Mouse (Mus musculus) stomach, postnatal 0 days (tissue): Measurements from ENCODE around the gene Gm44511. TPM values are rescaled to one million over a fixed set of nuclear protein-coding genes. Genes with fewer than 3 reads are reported as not detected.
A peak's percentile ranks its signal among the peaks of the same experiment; 100 is the strongest.

Source experiments
- ATAC-seq: fragments of 200-750 bp; cut with Nextera tagmentation; 2 replicates; pipeline ENCODE4 v1.8.0; 2017; ENCODE audit not compliant: low FRiP score, low TSS enrichment
- DNase-seq: peaks from one replicate; pipeline ENCODE4 v3.0.0-alpha.2; 2016; ENCODE audit warnings: low spot score
- H3K27ac ChIP-seq: fragments of 300-500 bp; sonication (generic); replicated peaks from 2 replicates; pipeline ENCODE4 v1.5.1; 2014; ENCODE audit warnings: mild to moderate bottlenecking, control low read depth
- H3K27me3 ChIP-seq: fragments of 300-500 bp; sonication (generic); 2 replicates; pipeline ENCODE4 v1.6.1; 2014; ENCODE audit warnings: low read length; ENCODE audit not compliant: control insufficient read depth, insufficient read depth
- H3K36me3 ChIP-seq: fragments of 300-500 bp; sonication (generic); 2 replicates; pipeline ENCODE4 v1.6.1; 2014; ENCODE audit warnings: low read length, mixed read lengths; ENCODE audit not compliant: control insufficient read depth, insufficient read depth
- H3K4me1 ChIP-seq: fragments of 300-500 bp; sonication (generic); replicated peaks from 2 replicates; pipeline ENCODE4 v1.6.1; 2014; ENCODE audit warnings: antibody characterized with exemption; ENCODE audit not compliant: control insufficient read depth, insufficient read depth
- H3K4me2 ChIP-seq: fragments of 300-500 bp; sonication (generic); replicated peaks from 2 replicates; pipeline ENCODE4 v1.6.1; 2014; ENCODE audit warnings: low read depth, mild to moderate bottlenecking, control low read depth, moderate library complexity
- H3K4me3 ChIP-seq: fragments of 300-500 bp; sonication (generic); 2 replicates; pipeline ENCODE4 v1.5.1; 2014; ENCODE audit warnings: low read depth, low read length, control low read depth
- H3K9ac ChIP-seq: fragments of 300-500 bp; sonication (generic); 2 replicates; pipeline ENCODE4 v1.6.1; 2014; ENCODE audit warnings: mild to moderate bottlenecking, low read length, control low read depth, mixed read lengths
- H3K9me3 ChIP-seq: fragments of 300-500 bp; sonication (generic); 2 replicates; pipeline ENCODE4 v1.6.1; 2016; ENCODE audit warnings: low read length; ENCODE audit not compliant: control insufficient read depth
- CTCF ChIP-seq: IDR thresholded peaks from 2 replicates; pipeline ENCODE4 v1.5.1; 2016; ENCODE audit warnings: antibody characterized with exemption, low read depth, mild to moderate bottlenecking, moderate library complexity
- EP300 ChIP-seq: optimal IDR thresholded peaks from 2 replicates; pipeline ENCODE3; 2016; ENCODE audit warnings: antibody characterized with exemption
- WGBS: fragments of 180-500 bp; shearing (Covaris S2); extraction: QIAGEN DNeasy Blood & Tissue Kit; methylation state at CpG from one replicate; pipeline ENCODE4 v1.1.7; 2014; 5-methylcytosine and 5-hydroxymethylcytosine counted together
- polyA plus RNA-seq: library from polyadenylated mRNA; unstranded; fragments of >200 nt; fragmentation: Nextera tagmentation; extraction: Ambion mirVana; gene quantifications from 2 replicates; pipeline ENCODE4 v1.2.1, GENCODE M21; 2015

Gm44511 gene
- polyA plus RNA-seq, 1 experiment from 2014 or later = not detected

DNA sequence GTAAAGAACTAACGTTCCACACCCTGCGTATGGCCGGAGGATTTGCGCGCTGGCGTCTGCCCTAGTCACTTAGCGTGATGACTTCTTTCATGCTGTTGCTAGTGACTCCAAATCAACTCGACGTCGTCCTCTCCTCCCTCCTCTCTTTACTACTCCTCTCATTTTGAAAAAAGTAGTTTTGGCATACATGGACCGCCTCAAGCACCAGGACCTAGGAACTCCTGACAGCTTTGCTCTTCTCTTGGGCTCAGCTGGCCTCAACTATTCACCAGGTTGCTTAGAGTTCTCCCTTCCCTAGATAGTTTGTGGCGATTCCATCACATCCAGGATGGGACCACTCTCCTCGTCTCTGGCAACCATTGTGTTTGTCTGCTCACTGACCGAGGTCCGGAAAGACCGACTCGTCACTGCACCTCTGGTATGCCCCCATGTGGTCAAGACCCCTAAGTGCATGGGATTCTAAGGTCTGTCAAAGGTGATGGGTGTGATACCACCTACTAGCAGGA lies 13.2 kb upstream of the Gm44511 start:
- no peak for TF ChIP-seq EP300
- TF ChIP-seq CTCF = peak; percentile 91
- no peaks in the 10 kb centered on the region for H3K9me3 ChIP-seq
- H3K4me2 ChIP-seq = peak overlapping the region; percentile 76
- DNase-seq = peak; percentile 86
- H3K27me3 ChIP-seq = no peaks in the 10 kb centered on the region
- H3K27ac ChIP-seq = peak overlapping the region; percentile 99
- H3K4me3 ChIP-seq = peak overlapping the region; percentile 77
- ATAC-seq = peak; percentile 30
- H3K4me1 ChIP-seq = no peaks in the 10 kb centered on the region; the same call in 1 of the 2 replicates
- peak overlapping the region; percentile 67 for H3K9ac ChIP-seq
- WGBS = under 1% methylated on average over 17 of the region's 17 CpGs
- no peaks in the 10 kb centered on the region for H3K36me3 ChIP-seq

DNA sequence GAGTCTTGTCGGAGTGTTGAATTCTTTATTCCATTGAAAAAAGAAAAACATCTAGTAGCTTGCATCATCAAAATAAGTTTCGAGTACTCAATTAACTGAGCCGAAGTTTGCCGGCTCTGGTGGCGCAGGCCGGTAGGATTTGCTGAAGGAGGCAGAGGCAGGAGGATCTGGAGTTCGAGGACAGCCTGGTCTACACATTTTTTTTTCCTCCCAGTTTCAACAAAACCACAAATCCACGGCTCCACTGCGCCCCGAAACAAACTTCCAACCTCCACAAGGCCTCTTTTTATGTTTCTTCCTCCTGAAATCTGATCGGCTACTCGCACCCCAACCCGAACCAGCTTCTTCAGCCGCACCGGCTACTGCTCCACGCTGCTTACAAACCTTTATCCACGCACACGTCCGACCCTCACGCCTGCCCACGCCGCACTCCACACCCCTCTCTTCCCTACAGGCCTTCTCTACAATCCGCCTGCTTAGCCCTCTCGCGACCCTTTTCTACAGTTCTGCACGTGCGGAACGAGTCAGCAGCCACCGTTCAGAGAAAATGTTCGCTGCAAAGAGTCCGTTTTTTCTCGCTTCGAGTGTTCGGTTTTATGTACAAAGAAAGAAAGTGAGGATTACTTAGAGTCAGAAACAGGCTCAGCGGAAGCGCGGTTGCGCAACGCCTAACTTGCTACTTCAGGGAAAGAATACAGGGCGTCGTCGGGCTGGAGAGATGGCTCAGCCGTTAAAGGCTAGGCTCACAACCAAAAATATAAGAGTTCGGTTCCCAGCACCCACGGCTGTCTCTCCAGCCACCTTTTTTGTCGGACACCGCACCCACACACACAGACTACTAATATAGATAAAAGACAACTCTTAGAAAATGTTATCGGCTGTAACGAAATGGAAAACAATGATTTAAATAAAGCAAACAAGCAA lies 12.5 kb upstream of the Gm44511 start:
- Histone ChIP-seq H3K4me2 (peak overlapping the region; percentile 76), H3K27me3 (no peaks in the 10 kb centered on the region), H3K9ac (peak overlapping the region; percentile 88), H3K4me1 (no peaks in the 10 kb centered on the region), H3K27ac (peak overlapping the region; percentile 99), H3K9me3 (no peaks in the 10 kb centered on the region), H3K4me3 (peak overlapping the region; percentile 77), H3K36me3 (no peaks in the 10 kb centered on the region)
- DNase-seq (peak; percentile 90), ATAC-seq (peak; percentile 60)
- WGBS = under 1% methylated on average over 49 of the region's 49 CpGs
- TF ChIP-seq EP300 (peak; percentile 72), CTCF (no peak)

DNA sequence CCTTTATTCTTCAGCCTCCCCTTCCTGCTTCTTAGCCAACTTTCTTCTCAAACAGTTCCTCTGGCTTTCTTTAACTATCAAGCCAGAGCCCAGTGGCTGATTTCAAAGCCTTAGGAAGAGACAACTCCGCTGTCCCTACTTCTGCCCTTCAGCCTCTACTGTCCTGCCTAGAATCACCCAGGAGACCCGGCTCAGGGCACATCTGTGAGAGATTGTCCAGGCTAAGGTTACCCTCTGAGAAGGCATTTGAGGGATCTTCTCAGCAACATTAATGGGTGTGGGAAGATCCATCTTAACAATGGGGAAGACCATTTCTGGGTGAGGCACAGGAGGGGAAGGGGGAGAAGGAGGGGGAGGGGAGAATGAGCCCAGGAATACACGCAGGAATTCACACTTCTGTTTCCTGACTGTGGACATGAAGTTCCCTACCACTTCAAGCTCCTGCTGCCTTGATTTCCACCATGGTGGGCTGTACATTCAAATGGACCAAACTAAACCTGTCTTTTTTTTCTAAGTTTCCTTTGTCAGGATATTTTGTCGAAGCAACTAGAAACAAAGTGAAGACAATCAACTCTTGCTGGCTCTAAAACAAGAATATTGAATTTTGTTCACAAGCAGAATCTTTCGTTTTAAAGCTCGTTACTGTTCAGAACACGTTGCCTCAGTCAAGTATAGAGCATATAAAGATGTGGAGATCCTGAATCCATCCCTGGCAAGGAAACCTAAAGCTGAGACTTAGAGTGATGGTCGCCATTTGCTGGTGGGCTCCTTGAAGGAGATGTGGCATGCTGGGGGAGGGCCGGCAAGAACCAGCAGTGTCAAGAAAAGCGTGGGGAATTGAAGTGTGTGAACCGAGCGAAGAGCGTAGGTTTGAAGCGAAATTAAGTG lies 11.6 kb upstream of the Gm44511 start:
- no peaks in the 10 kb centered on the region for H3K4me1 ChIP-seq
- ATAC-seq = no peak
- H3K4me3 ChIP-seq = peak overlapping the region; percentile 77
- H3K4me2 ChIP-seq = peak overlapping the region; percentile 76
- H3K27ac ChIP-seq = peak overlapping the region; percentile 83
- TF ChIP-seq EP300 = no peak
- no peaks in the 10 kb centered on the region for H3K36me3 ChIP-seq
- no peak for DNase-seq
- H3K9ac ChIP-seq = peak overlapping the region; percentile 43
- 6% methylated on average over 14 of the region's 14 CpGs for WGBS
- H3K9me3 ChIP-seq = no peaks in the 10 kb centered on the region
- H3K27me3 ChIP-seq = no peaks in the 10 kb centered on the region

DNA sequence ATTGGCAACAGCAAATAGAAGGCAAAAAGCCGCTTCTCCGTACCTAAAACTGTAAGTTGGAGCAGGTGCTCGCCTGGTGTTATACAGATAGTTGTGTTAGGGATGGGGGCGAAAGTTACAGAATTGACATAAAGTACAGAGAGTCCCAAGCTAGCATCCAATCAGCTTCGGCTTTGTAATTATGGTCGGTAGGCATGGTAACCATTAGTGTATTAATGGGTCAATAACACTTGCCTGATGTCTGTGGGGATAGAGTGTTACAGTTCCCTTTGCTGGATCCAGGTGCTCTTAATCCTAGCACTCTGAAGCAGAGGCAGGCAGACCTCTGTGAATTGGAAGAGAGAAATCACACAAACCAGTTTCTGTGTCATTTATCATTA lies 10.8 kb upstream of the Gm44511 start:
- Histone ChIP-seq H3K4me2 (no peak overlapping the region), H3K9me3 (no peaks in the 10 kb centered on the region), H3K27ac (no peak overlapping the region), H3K4me3 (no peak overlapping the region), H3K36me3 (no peaks in the 10 kb centered on the region), H3K4me1 (no peaks in the 10 kb centered on the region), H3K27me3 (no peaks in the 10 kb centered on the region), H3K9ac (no peak overlapping the region)
- WGBS = 88% methylated on average over 6 of the region's 6 CpGs
- no peak for TF ChIP-seq CTCF
- no peak for ATAC-seq
- no peak for DNase-seq

DNA sequence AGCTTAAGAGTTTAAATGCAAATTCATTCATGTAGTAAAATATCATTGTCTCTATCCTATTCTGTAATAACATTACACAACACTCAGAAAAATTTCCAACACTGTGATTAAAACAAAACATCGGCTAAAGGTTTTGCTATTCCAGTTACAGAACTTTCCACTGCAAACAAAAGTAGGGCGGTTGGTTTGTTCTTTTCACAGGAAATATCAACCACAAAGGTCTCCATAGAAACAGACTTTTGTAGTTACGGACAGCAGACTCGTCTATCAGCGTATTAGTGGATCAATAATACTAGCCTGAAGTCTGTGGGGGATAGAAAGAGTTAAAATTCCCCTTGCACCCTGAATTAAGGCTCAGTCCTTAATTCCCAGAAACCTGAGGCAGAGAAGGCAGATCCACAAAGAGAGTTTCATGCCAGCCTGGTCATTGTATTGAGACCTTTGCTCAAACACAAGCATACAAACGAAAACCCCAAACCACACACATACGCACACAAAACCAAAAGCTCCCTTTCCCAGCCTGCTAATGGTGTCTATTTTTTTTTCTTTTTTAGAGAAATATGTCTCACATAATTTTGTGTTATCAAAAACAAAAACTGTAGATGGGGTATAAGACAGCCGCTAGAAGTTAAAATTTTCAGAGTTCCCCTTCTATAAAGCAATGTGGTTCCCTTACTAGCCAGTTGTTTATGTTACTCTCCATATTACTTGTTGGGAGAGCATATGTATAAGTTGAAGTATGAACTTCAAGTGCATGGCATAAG lies 10.3 kb upstream of the Gm44511 start:
- Histone ChIP-seq H3K4me3 (no peak overlapping the region), H3K9ac (no peak overlapping the region), H3K27ac (no peak overlapping the region), H3K9me3 (no peaks in the 10 kb centered on the region), H3K4me2 (no peak overlapping the region), H3K27me3 (no peaks in the 10 kb centered on the region), H3K36me3 (no peaks in the 10 kb centered on the region), H3K4me1 (no peaks in the 10 kb centered on the region)
- TF ChIP-seq EP300 (no peak), CTCF (no peak)
- DNase-seq = no peak
- no peak for ATAC-seq
- 64% methylated on average over 8 of the region's 8 CpGs for WGBS
